Mouse (Mus musculus): ENCODE measurements at regions not wholly inside any gene's neighbourhood (a gene's known extent, or its start where the extent isn't known, plus 50 kb on each side); places are given as distances from the start of the nearest gene placed in this dataset.

- Histone ChIP-seq H3K4me3 (ENCODE audit: control insufficient read depth in 1 of 2, insufficient read depth in 1 of 2, low read depth in 1 of 2, low read length in 2 of 2) (no peak overlapping the region), H3K36me3 (ENCODE audit: control insufficient read depth, insufficient read depth, low read length) (no peaks in the 10 kb centered on the region), H3K9ac (ENCODE audit: low read length) (no peak overlapping the region), H3K4me2 (ENCODE audit: low read length) (no peak overlapping the region), H3K27me3 (ENCODE audit: control insufficient read depth, insufficient read depth, low read length) (no peaks in the 10 kb centered on the region), H3K4me1 (ENCODE audit: control insufficient read depth in 2 of 2, insufficient read depth in 2 of 2, low read length in 2 of 2) (no peaks in the 10 kb centered on the region), H3K27ac (replicated peaks in 1 of 2; ENCODE audit: control insufficient read depth in 1 of 2, insufficient read depth in 1 of 2, low read depth in 2 of 2, low read length in 2 of 2) (no peak overlapping the region), H3K9me3 (ENCODE audit: control insufficient read depth, low read length) (no peaks in the 10 kb centered on the region)
- WGBS, result 71% methylated on average over 1 of the region's 1 CpGs
- ATAC-seq (ENCODE audit: insufficient number of reproducible peaks, insufficient read depth, low FRiP score, low read depth), result no peak
Observed at GRCm38 (mm10) chr6:101874894-101875293, 497.2 kb upstream of the Pdzrn3 start.

DNA sequence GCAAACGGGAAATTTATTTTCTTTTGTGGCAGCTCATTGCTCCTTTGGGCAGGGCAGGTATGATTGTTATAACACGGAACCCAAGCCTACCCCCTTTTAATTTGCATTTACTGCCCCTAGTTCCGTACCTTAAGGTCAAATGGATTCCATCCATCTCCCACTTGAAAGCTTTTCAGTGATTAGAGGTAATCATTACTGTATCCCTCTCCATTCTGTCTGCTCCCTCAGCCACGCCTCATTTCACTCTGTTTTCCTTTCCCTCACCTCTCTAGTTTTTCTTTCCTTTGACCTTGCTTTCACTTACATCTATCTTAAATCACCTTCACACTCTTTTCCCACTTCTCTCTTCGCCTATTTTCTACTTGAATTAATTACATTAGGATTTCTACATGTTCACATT lies 481.2 kb upstream of the Pdzrn3 start:
- Histone ChIP-seq H3K27me3 (ENCODE audit: control insufficient read depth, insufficient read depth, low read length) (no peaks in the 10 kb centered on the region), H3K27ac (replicated peaks in 1 of 2; ENCODE audit: control insufficient read depth in 1 of 2, insufficient read depth in 1 of 2, low read depth in 2 of 2, low read length in 2 of 2) (no peak overlapping the region), H3K4me3 (ENCODE audit: control insufficient read depth in 1 of 2, insufficient read depth in 1 of 2, low read depth in 1 of 2, low read length in 2 of 2) (no peak overlapping the region), H3K4me1 (ENCODE audit: control insufficient read depth in 2 of 2, insufficient read depth in 2 of 2, low read length in 2 of 2) (no peaks in the 10 kb centered on the region), H3K9me3 (ENCODE audit: control insufficient read depth, low read length) (no peaks in the 10 kb centered on the region), H3K36me3 (ENCODE audit: control insufficient read depth, insufficient read depth, low read length) (no peaks in the 10 kb centered on the region), H3K9ac (ENCODE audit: low read length) (no peak overlapping the region), H3K4me2 (ENCODE audit: low read length) (no peak overlapping the region)
- no peak for ATAC-seq (ENCODE audit: insufficient number of reproducible peaks, insufficient read depth, low FRiP score, low read depth)
- WGBS, result 74% methylated on average over 5 of the region's 5 CpGs

DNA sequence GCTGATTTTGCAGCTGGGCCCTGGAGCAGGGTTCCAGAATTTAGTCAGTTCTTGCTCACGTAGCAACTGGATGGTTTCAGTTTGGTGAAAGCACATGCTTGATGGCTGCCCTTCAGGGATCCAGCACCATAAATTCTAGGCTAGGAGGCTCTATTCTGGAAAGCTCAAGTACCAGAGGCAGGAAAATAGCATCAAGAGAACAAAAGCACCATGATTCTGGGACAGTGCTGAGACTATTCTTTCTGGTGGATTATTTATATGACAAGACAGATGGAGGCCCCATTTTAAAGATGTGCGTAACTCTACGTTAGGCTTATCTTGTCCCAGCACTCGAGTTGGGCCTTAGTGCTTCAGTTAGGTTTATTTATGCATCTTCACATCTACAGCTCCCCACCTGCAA lies 463.0 kb upstream of the Pdzrn3 start:
- no peak overlapping the region for H3K4me3 ChIP-seq (ENCODE audit: control insufficient read depth in 1 of 2, insufficient read depth in 1 of 2, low read depth in 1 of 2, low read length in 2 of 2)
- no peak overlapping the region for H3K27ac ChIP-seq (replicated peaks in 1 of 2; ENCODE audit: control insufficient read depth in 1 of 2, insufficient read depth in 1 of 2, low read depth in 2 of 2, low read length in 2 of 2)
- H3K4me2 ChIP-seq (ENCODE audit: low read length), result no peak overlapping the region
- no peaks in the 10 kb centered on the region for H3K9me3 ChIP-seq (ENCODE audit: control insufficient read depth, low read length)
- 73% methylated on average over 4 of the region's 4 CpGs for WGBS
- H3K9ac ChIP-seq (ENCODE audit: low read length), result no peak overlapping the region
- H3K27me3 ChIP-seq (ENCODE audit: control insufficient read depth, insufficient read depth, low read length), result no peaks in the 10 kb centered on the region
- ATAC-seq (ENCODE audit: insufficient number of reproducible peaks, insufficient read depth, low FRiP score, low read depth), result no peak
- peaks cover 0 to 2% of the 10 kb centered on the region in 2 experiments; a peak in 1 of 4 replicates for H3K4me1 ChIP-seq (ENCODE audit: control insufficient read depth in 2 of 2, insufficient read depth in 2 of 2, low read length in 2 of 2)
- no peaks in the 10 kb centered on the region for H3K36me3 ChIP-seq (ENCODE audit: control insufficient read depth, insufficient read depth, low read length)

GRCm38 (mm10) chr6:101837563-101837962 lies 459.9 kb upstream of the Pdzrn3 start:
- peaks cover 0 to 2% of the 10 kb centered on the region in 2 experiments; a peak in 1 of 4 replicates for H3K4me1 ChIP-seq (ENCODE audit: control insufficient read depth in 2 of 2, insufficient read depth in 2 of 2, low read length in 2 of 2)
- no peak overlapping the region for H3K27ac ChIP-seq (replicated peaks in 1 of 2; ENCODE audit: control insufficient read depth in 1 of 2, insufficient read depth in 1 of 2, low read depth in 2 of 2, low read length in 2 of 2)
- 63% methylated on average over 6 of the region's 6 CpGs for WGBS
- H3K36me3 ChIP-seq (ENCODE audit: control insufficient read depth, insufficient read depth, low read length), result no peaks in the 10 kb centered on the region
- no peak overlapping the region for H3K4me3 ChIP-seq (ENCODE audit: control insufficient read depth in 1 of 2, insufficient read depth in 1 of 2, low read depth in 1 of 2, low read length in 2 of 2)
- no peak overlapping the region for H3K9ac ChIP-seq (ENCODE audit: low read length)
- no peak overlapping the region for H3K4me2 ChIP-seq (ENCODE audit: low read length)
- no peak for ATAC-seq (ENCODE audit: insufficient number of reproducible peaks, insufficient read depth, low FRiP score, low read depth)
- no peaks in the 10 kb centered on the region for H3K9me3 ChIP-seq (ENCODE audit: control insufficient read depth, low read length)
- no peaks in the 10 kb centered on the region for H3K27me3 ChIP-seq (ENCODE audit: control insufficient read depth, insufficient read depth, low read length)

DNA sequence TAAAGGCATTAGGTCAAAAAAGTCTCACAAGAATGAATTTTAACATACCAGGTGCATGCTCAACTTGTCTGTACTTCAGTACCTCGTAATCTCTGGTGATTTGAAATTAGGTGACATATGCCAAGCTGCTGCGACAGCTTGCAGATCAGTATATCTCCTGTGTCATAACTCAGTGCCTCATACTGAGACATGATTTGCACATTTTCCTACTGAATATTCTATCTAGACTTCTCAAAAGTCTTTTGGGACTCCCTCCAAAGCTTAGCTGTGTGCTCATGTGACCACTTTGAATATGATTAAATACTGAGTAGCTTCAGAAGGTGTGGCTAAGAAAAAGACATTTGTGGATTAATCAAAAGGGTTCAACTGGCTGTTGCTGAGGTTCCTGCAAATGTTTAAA lies 416.3 kb upstream of the Pdzrn3 start:
- Histone ChIP-seq H3K4me2 (ENCODE audit: low read length) (no peak overlapping the region), H3K36me3 (ENCODE audit: control insufficient read depth, insufficient read depth, low read length) (no peaks in the 10 kb centered on the region), H3K27me3 (ENCODE audit: control insufficient read depth, insufficient read depth, low read length) (no peaks in the 10 kb centered on the region), H3K9ac (ENCODE audit: low read length) (no peak overlapping the region), H3K9me3 (ENCODE audit: control insufficient read depth, low read length) (no peaks in the 10 kb centered on the region), H3K4me3 (ENCODE audit: control insufficient read depth in 1 of 2, insufficient read depth in 1 of 2, low read depth in 1 of 2, low read length in 2 of 2) (no peak overlapping the region), H3K4me1 (ENCODE audit: control insufficient read depth in 2 of 2, insufficient read depth in 2 of 2, low read length in 2 of 2) (no peaks in the 10 kb centered on the region), H3K27ac (replicated peaks in 1 of 2; ENCODE audit: control insufficient read depth in 1 of 2, insufficient read depth in 1 of 2, low read depth in 2 of 2, low read length in 2 of 2) (no peak overlapping the region)
- no peak for ATAC-seq (ENCODE audit: insufficient number of reproducible peaks, insufficient read depth, low FRiP score, low read depth)
- WGBS, result 80% methylated on average over 2 of the region's 2 CpGs

DNA sequence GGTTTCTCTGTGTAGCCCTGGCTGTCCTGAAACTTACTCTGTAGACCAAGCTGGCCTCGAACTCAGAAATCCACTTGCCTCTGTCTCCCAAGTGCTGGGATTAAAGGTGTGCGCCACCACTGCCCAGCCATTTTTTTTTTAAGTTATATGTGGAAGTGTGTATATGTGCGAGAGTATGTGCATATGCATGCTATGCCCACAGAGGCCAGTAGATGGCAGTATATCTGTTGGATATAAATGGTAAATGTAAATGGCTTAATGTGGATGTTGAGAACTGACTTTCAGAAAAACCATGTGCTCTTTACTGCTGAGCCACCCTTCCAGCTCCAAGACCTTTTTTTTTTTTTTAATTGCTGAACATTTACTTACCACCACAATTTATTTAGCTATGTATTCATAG lies 400.2 kb upstream of the Pdzrn3 start:
- Histone ChIP-seq H3K4me1 (ENCODE audit: control insufficient read depth in 2 of 2, insufficient read depth in 2 of 2, low read length in 2 of 2) (no peaks in the 10 kb centered on the region), H3K4me3 (ENCODE audit: control insufficient read depth in 1 of 2, insufficient read depth in 1 of 2, low read depth in 1 of 2, low read length in 2 of 2) (no peak overlapping the region), H3K27me3 (ENCODE audit: control insufficient read depth, insufficient read depth, low read length) (no peaks in the 10 kb centered on the region), H3K27ac (replicated peaks in 1 of 2; ENCODE audit: control insufficient read depth in 1 of 2, insufficient read depth in 1 of 2, low read depth in 2 of 2, low read length in 2 of 2) (no peak overlapping the region), H3K4me2 (ENCODE audit: low read length) (no peak overlapping the region), H3K9me3 (ENCODE audit: control insufficient read depth, low read length) (0 out of 2 replicates have a peak, but pooled peaks cover 4% of the 10 kb centered on the region), H3K9ac (ENCODE audit: low read length) (no peak overlapping the region), H3K36me3 (ENCODE audit: control insufficient read depth, insufficient read depth, low read length) (no peaks in the 10 kb centered on the region)
- ATAC-seq (ENCODE audit: insufficient number of reproducible peaks, insufficient read depth, low FRiP score, low read depth), result no peak
- 85% methylated on average over 3 of the region's 3 CpGs for WGBS

DNA sequence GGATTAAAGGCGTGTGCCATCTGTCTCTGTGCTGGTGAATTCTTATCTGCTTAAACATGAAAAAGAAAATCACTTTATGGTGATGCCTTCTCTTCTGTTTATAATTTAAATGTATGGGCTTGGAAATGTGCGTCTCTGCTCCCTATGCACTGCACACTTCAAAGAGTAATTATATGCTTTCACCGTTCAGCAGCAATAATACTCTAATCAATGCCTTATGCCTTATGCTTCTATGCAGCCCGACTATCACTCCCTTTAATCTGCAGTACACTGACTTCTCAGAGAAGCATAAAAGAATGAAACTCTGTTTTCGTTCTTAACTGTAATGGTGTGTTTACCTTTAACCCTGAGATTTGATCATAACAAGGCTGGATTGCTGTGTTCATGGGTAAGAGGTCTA lies 395.5 kb upstream of the Pdzrn3 start:
- H3K36me3 ChIP-seq (ENCODE audit: control insufficient read depth, insufficient read depth, low read length), result no peaks in the 10 kb centered on the region
- H3K27me3 ChIP-seq (ENCODE audit: control insufficient read depth, insufficient read depth, low read length), result no peaks in the 10 kb centered on the region
- WGBS, result 80% methylated on average over 5 of the region's 5 CpGs
- ATAC-seq (ENCODE audit: insufficient number of reproducible peaks, insufficient read depth, low FRiP score, low read depth), result no peak
- no peaks in the 10 kb centered on the region for H3K4me1 ChIP-seq (ENCODE audit: control insufficient read depth in 2 of 2, insufficient read depth in 2 of 2, low read length in 2 of 2)
- no peak overlapping the region for H3K4me3 ChIP-seq (ENCODE audit: control insufficient read depth in 1 of 2, insufficient read depth in 1 of 2, low read depth in 1 of 2, low read length in 2 of 2)
- no peak overlapping the region for H3K4me2 ChIP-seq (ENCODE audit: low read length)
- no peak overlapping the region for H3K27ac ChIP-seq (replicated peaks in 1 of 2; ENCODE audit: control insufficient read depth in 1 of 2, insufficient read depth in 1 of 2, low read depth in 2 of 2, low read length in 2 of 2)
- H3K9ac ChIP-seq (ENCODE audit: low read length), result no peak overlapping the region
- 0 out of 2 replicates have a peak, but pooled peaks cover 4% of the 10 kb centered on the region for H3K9me3 ChIP-seq (ENCODE audit: control insufficient read depth, low read length)

DNA sequence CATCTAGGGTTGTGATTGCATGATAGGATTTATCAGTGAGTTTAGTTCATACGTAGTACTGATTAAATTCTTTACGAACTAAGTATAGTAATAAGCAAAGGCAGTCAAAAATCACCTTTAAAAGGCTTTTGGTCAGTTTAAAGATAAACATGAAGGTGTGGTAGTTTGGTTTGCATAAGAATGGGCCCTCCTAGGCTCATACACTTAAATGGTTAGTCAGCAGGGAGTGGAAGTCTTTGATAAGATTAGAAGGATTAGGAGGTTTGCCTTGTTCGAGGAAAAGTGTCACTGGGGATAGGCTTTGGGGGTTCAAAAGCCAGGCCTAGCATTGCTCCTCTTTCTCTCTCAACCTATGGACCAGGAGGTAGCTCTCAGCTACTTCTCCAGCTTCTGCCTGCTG lies 357.4 kb upstream of the Pdzrn3 start:
- Histone ChIP-seq H3K27me3 (ENCODE audit: control insufficient read depth, insufficient read depth, low read length) (no peaks in the 10 kb centered on the region), H3K4me3 (ENCODE audit: control insufficient read depth in 1 of 2, insufficient read depth in 1 of 2, low read depth in 1 of 2, low read length in 2 of 2) (no peak overlapping the region), H3K36me3 (ENCODE audit: control insufficient read depth, insufficient read depth, low read length) (no peaks in the 10 kb centered on the region), H3K9me3 (ENCODE audit: control insufficient read depth, low read length) (no peaks in the 10 kb centered on the region), H3K27ac (replicated peaks in 1 of 2; ENCODE audit: control insufficient read depth in 1 of 2, insufficient read depth in 1 of 2, low read depth in 2 of 2, low read length in 2 of 2) (no peak overlapping the region), H3K9ac (ENCODE audit: low read length) (no peak overlapping the region), H3K4me2 (ENCODE audit: low read length) (no peak overlapping the region), H3K4me1 (ENCODE audit: control insufficient read depth in 2 of 2, insufficient read depth in 2 of 2, low read length in 2 of 2) (no peaks in the 10 kb centered on the region)
- WGBS, result 23% methylated on average over 3 of the region's 3 CpGs
- ATAC-seq (ENCODE audit: insufficient number of reproducible peaks, insufficient read depth, low FRiP score, low read depth), result no peak
